Mouse (Mus musculus): ENCODE data around the gene Fam192a. TPM values are rescaled to one million over a fixed set of nuclear protein-coding genes. Genes with fewer than 3 reads are reported as not detected.

The Fam192a gene
- polyA plus RNA-seq, 1 experiment from 2014 or later = 105 TPM

DNA sequence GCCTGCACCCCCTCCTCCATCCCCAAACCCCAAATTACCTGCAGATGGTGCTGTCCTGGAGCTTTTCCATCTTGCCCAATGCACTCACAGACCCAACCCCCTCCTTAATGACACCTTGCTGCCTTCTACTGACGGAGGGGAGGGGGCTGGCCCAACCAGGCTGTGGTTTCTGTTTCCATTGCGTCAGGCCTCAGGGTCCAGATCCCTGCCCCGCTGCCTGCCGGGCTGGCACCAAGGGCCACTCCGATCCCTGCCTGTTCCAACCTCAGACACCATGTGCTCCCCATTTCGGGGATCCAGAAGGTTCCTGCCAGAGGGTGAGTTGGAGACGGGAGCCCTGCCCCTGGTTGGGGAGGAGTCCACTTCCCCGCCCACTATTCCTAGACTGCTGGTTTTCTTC lies 57.8 kb downstream of the Fam192a start:
- ATAC-seq = no peak
- Histone ChIP-seq H3K9ac (replicated peaks; ENCODE audit: low read depth, low read length) (no peak overlapping the region), H3K27ac (ENCODE audit: low read length) (no peak overlapping the region), H3K9me3 (ENCODE audit: control insufficient read depth, low read length) (no peaks in the 10 kb centered on the region), H3K27me3 (replicated peaks; ENCODE audit: control insufficient read depth, insufficient read depth, low read length) (no peaks in the 10 kb centered on the region), H3K4me3 (replicated peaks; ENCODE audit: low read length) (no peak overlapping the region), H3K36me3 (ENCODE audit: control insufficient read depth, insufficient read depth) (no peaks in the 10 kb centered on the region), H3K4me1 (replicated peaks; ENCODE audit: control insufficient read depth, insufficient read depth, low read length) (peaks cover 4% of the 10 kb centered on the region; the same call in 1 of the 2 replicates), H3K4me2 (ENCODE audit: low read length) (no peak overlapping the region)
- WGBS = 78% methylated on average over 8 of the region's 8 CpGs

- Histone ChIP-seq H3K27ac (ENCODE audit: low read length) (no peak overlapping the region), H3K27me3 (replicated peaks; ENCODE audit: control insufficient read depth, insufficient read depth, low read length) (no peaks in the 10 kb centered on the region), H3K4me3 (replicated peaks; ENCODE audit: low read length) (no peak overlapping the region), H3K4me2 (ENCODE audit: low read length) (no peak overlapping the region), H3K4me1 (replicated peaks; ENCODE audit: control insufficient read depth, insufficient read depth, low read length) (peaks cover 11% of the 10 kb centered on the region), H3K9me3 (ENCODE audit: control insufficient read depth, low read length) (no peaks in the 10 kb centered on the region), H3K9ac (replicated peaks; ENCODE audit: low read depth, low read length) (no peak overlapping the region), H3K36me3 (ENCODE audit: control insufficient read depth, insufficient read depth) (no peaks in the 10 kb centered on the region)
- 68% methylated on average over 17 of the region's 18 CpGs for WGBS
- ATAC-seq = no peak
Measured at GRCm38 (mm10) chr8:94540889-94541795, 60.7 kb downstream of the Fam192a start.

DNA sequence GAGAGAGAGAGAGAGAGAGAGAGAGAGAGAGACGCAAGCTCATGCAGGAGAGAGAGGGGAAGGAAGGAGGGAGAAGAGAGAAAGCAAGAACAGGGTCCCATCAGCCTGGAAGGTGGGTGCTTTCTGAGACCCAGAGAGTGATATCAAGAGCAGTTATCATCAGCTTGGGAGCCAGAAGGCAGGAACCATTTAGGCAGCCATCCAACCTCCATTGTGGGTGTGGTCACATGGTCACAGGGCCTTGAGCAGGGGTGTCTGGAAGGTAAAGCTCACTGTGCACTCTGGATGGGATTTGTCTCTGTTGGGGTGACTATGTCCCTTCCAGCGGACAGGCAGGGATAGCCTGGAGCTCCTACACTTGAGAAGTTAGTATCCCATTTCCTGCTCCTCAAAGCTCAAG lies 61.8 kb downstream of the Fam192a start:
- no peak for ATAC-seq
- 90% methylated on average over 2 of the region's 2 CpGs for WGBS

DNA sequence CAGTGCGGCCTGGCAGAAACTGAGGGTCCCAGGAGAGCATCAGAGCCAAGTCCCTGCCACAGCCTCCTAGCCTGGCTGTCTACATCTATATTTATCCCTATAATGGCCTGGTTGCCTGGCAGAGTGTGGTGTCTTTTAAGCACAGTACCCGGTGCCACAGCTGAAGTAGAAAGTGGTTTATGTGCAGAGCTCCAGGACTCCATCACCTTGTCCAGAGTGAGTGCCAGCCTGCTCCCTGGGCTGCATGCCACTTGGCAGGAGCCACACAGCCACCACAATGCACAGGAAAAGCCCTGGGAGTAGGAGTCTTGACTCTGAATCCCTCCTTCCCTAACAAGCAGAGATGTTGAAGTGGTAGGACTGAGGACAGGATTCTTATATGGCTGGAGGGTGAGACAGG lies 64.3 kb downstream of the Fam192a start:
- Histone ChIP-seq H3K9me3 (ENCODE audit: control insufficient read depth, low read length) (no peaks in the 10 kb centered on the region), H3K27me3 (replicated peaks; ENCODE audit: control insufficient read depth, insufficient read depth, low read length) (no peaks in the 10 kb centered on the region), H3K27ac (ENCODE audit: low read length) (no peak overlapping the region), H3K36me3 (ENCODE audit: control insufficient read depth, insufficient read depth) (no peaks in the 10 kb centered on the region), H3K4me2 (ENCODE audit: low read length) (no peak overlapping the region), H3K4me1 (replicated peaks; ENCODE audit: control insufficient read depth, insufficient read depth, low read length) (peaks cover 30% of the 10 kb centered on the region), H3K4me3 (replicated peaks; ENCODE audit: low read length) (no peak overlapping the region), H3K9ac (replicated peaks; ENCODE audit: low read depth, low read length) (no peak overlapping the region)
- ATAC-seq = no peak
- 69% methylated on average over 2 of the region's 2 CpGs for WGBS

More for the DNA sequence above, 61.8 kb downstream of the Fam192a start:
- Histone ChIP-seq H3K27me3 (replicated peaks; ENCODE audit: control insufficient read depth, insufficient read depth, low read length) (no peaks in the 10 kb centered on the region), H3K4me3 (replicated peaks; ENCODE audit: low read length) (no peak overlapping the region), H3K9me3 (ENCODE audit: control insufficient read depth, low read length) (no peaks in the 10 kb centered on the region), H3K4me1 (replicated peaks; ENCODE audit: control insufficient read depth, insufficient read depth, low read length) (peaks cover 22% of the 10 kb centered on the region), H3K36me3 (ENCODE audit: control insufficient read depth, insufficient read depth) (no peaks in the 10 kb centered on the region), H3K9ac (replicated peaks; ENCODE audit: low read depth, low read length) (no peak overlapping the region), H3K4me2 (ENCODE audit: low read length) (no peak overlapping the region), H3K27ac (ENCODE audit: low read length) (no peak overlapping the region)

DNA sequence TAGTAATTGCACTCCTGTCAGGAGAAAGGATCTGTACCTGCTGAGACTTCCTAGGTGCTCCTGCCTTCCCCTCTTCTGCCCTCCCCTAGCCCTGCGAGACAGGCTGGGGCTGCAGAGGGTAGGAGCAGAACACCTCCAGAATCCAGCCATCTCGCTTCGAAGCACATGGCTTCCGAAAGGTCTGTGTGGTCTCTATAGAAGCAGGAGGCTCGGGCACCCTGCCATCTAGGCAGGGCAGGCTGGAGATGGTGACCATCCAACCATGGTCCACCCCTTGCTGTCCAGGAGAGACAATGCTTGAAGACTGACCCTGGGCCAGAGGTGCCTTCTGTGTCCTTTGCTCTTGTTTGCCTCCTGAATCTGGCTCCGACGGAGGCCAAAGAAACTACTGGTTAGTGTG lies 66.2 kb downstream of the Fam192a start:
- Histone ChIP-seq H3K36me3 (ENCODE audit: control insufficient read depth, insufficient read depth) (no peaks in the 10 kb centered on the region), H3K4me3 (replicated peaks; ENCODE audit: low read length) (no peak overlapping the region), H3K4me2 (ENCODE audit: low read length) (no peak overlapping the region), H3K27ac (ENCODE audit: low read length) (no peak overlapping the region), H3K9me3 (ENCODE audit: control insufficient read depth, low read length) (no peaks in the 10 kb centered on the region), H3K4me1 (replicated peaks; ENCODE audit: control insufficient read depth, insufficient read depth, low read length) (peaks cover 32% of the 10 kb centered on the region), H3K9ac (replicated peaks; ENCODE audit: low read depth, low read length) (0 out of 2 replicates have a peak overlapping the region, but pooled peaks have one; percentile 10), H3K27me3 (replicated peaks; ENCODE audit: control insufficient read depth, insufficient read depth, low read length) (no peaks in the 10 kb centered on the region)
- 71% methylated on average over 7 of the region's 7 CpGs for WGBS
- no peak for ATAC-seq

DNA sequence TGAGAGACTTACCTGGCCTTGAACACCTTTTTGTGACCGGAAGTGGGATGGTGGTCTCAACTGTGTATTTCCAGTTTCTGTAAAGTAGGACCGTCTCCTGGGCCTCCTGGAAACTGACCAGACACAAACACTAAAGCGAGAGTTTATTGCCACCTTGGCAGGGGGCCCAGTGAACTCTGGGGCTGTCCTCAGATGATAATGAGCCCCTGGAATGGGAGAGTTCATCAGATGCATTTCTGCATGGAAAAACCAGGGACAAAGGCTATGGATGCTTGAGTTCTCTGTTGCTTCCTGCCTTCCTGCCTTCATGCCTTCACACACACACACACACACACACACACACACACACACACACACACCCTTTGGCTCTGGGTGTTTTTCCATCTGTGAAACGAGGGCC lies 67.2 kb downstream of the Fam192a start:
- peaks cover 32% of the 10 kb centered on the region for H3K4me1 ChIP-seq (replicated peaks; ENCODE audit: control insufficient read depth, insufficient read depth, low read length)
- 25% methylated on average over 4 of the region's 4 CpGs for WGBS
- H3K9ac ChIP-seq (replicated peaks; ENCODE audit: low read depth, low read length) = no peak overlapping the region
- no peaks in the 10 kb centered on the region for H3K27me3 ChIP-seq (replicated peaks; ENCODE audit: control insufficient read depth, insufficient read depth, low read length)
- no peaks in the 10 kb centered on the region for H3K36me3 ChIP-seq (ENCODE audit: control insufficient read depth, insufficient read depth)
- no peak overlapping the region for H3K4me3 ChIP-seq (replicated peaks; ENCODE audit: low read length)
- H3K9me3 ChIP-seq (ENCODE audit: control insufficient read depth, low read length) = no peaks in the 10 kb centered on the region
- peak overlapping the region; percentile 84; the same call in 1 of the 2 replicates for H3K4me2 ChIP-seq (ENCODE audit: low read length)
- no peak overlapping the region for H3K27ac ChIP-seq (ENCODE audit: low read length)
- ATAC-seq = no peak

GRCm38 (mm10) chr8:94532873-94533671 lies 68.7 kb downstream of the Fam192a start, which contains the start of gene Cpne2:
Cpne2 (plus strand) TSS chr8:94532990.
- no peaks in the 10 kb centered on the region for H3K27me3 ChIP-seq (replicated peaks; ENCODE audit: control insufficient read depth, insufficient read depth, low read length)
- H3K27ac ChIP-seq (ENCODE audit: low read length) = peak within 1 kb of the TSS; percentile 31
- WGBS = under 1% methylated on average over 75 of the region's 81 CpGs
- H3K4me2 ChIP-seq (ENCODE audit: low read length) = peak within 1 kb of the TSS; percentile 84
- no peaks in the 10 kb centered on the region for H3K9me3 ChIP-seq (ENCODE audit: control insufficient read depth, low read length)
- no peaks in the 10 kb centered on the region for H3K36me3 ChIP-seq (ENCODE audit: control insufficient read depth, insufficient read depth)
- H3K4me3 ChIP-seq (replicated peaks; ENCODE audit: low read length) = peak within 1 kb of the TSS; percentile 66
- H3K9ac ChIP-seq (replicated peaks; ENCODE audit: low read depth, low read length) = peak within 1 kb of the TSS; percentile 63
- peak; percentile 86 for ATAC-seq
- peaks cover 32% of the 10 kb centered on the region for H3K4me1 ChIP-seq (replicated peaks; ENCODE audit: control insufficient read depth, insufficient read depth, low read length)

- peak overlapping the region; percentile 84 for H3K4me2 ChIP-seq (ENCODE audit: low read length)
- peak overlapping the region; percentile 63 for H3K9ac ChIP-seq (replicated peaks; ENCODE audit: low read depth, low read length)
- H3K4me1 ChIP-seq (replicated peaks; ENCODE audit: control insufficient read depth, insufficient read depth, low read length) = peaks cover 31% of the 10 kb centered on the region
- H3K4me3 ChIP-seq (replicated peaks; ENCODE audit: low read length) = peak overlapping the region; percentile 66
- no peaks in the 10 kb centered on the region for H3K9me3 ChIP-seq (ENCODE audit: control insufficient read depth, low read length)
- no peaks in the 10 kb centered on the region for H3K36me3 ChIP-seq (ENCODE audit: control insufficient read depth, insufficient read depth)
- under 1% methylated on average over 34 of the region's 34 CpGs for WGBS
- peak overlapping the region; percentile 31 for H3K27ac ChIP-seq (ENCODE audit: low read length)
- peak; percentile 34 for ATAC-seq
- no peaks in the 10 kb centered on the region for H3K27me3 ChIP-seq (replicated peaks; ENCODE audit: control insufficient read depth, insufficient read depth, low read length)
Measured at GRCm38 (mm10) chr8:94532525-94532872, 69.3 kb downstream of the Fam192a start.

GRCm38 (mm10) chr8:94532000-94532399 lies 69.8 kb downstream of the Fam192a start:
- Histone ChIP-seq H3K27me3 (replicated peaks; ENCODE audit: control insufficient read depth, insufficient read depth, low read length) (no peaks in the 10 kb centered on the region), H3K9ac (replicated peaks; ENCODE audit: low read depth, low read length) (peak overlapping the region; percentile 63), H3K9me3 (ENCODE audit: control insufficient read depth, low read length) (no peaks in the 10 kb centered on the region), H3K36me3 (ENCODE audit: control insufficient read depth, insufficient read depth) (no peaks in the 10 kb centered on the region), H3K4me2 (ENCODE audit: low read length) (peak overlapping the region; percentile 84), H3K4me3 (replicated peaks; ENCODE audit: low read length) (peak overlapping the region; percentile 66), H3K4me1 (replicated peaks; ENCODE audit: control insufficient read depth, insufficient read depth, low read length) (peaks cover 28% of the 10 kb centered on the region), H3K27ac (ENCODE audit: low read length) (0 out of 2 replicates have a peak overlapping the region, but pooled peaks have one; percentile 2)
- WGBS = 4% methylated on average over 8 of the region's 8 CpGs
- no peak for ATAC-seq
